1 mouse cellular context compared by ENCODE assay signal in the genomic region with DNA sequence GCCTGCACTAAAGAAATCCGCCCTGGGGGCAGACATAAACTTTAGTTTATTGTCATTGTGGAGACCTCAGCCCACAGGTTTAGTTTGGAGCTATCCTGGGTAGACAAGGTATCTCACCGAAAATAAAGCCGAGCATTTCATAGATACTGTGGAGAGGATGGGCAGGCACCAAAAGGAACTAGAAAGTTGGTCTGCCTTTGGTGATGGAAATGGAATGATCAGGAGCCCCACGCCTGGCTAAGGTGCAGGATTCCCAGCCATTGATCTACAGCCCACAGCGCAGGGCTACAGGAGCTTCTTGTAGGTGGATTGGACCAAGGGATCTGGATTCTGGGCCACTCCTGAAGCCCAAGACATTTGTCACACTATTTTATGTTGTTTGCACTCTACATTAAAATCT.
TF ChIP-seq lines count a peak whose summit lies in the region.

No protein-coding gene starts in this region.

TF ChIP-seq in CH12.LX, 34 proteins besides CTCF, POLR2A, EP300 and RAD21:
- TF ChIP-seq MYC (IDR thresholded peaks at IDR 0.05; ENCODE audit: low read depth, low read length) (no peak), POLR2AphosphoS2 (IDR thresholded peaks at IDR 0.05; ENCODE audit: low read depth, low read length) (peak; percentile 91)
